Mouse (Mus musculus) kidney, embryonic 14.5 days (tissue): ENCODE results near the gene Cad. TPM values are rescaled to one million over a fixed set of nuclear protein-coding genes. Genes with fewer than 3 reads are reported as not detected.
"Not testable (repeated sequence)": the region's sequence is repeated elsewhere in the genome, so short reads cannot be mapped to it uniquely, and the experiment has no call there.

Experiments
- ATAC-seq: fragments of 200-750 bp; cut with Nextera tagmentation; 2 replicates; pipeline ENCODE4 v1.8.0; 2017; ENCODE audit warnings: moderate number of reproducible peaks, mild to moderate bottlenecking, moderate TSS enrichment, moderate library complexity; ENCODE audit not compliant: low FRiP score, low TSS enrichment
- H3K27ac ChIP-seq: fragments of 300-500 bp; sonication (generic); 2 replicates; pipeline ENCODE4 v1.5.1; 2014; ENCODE audit warnings: low read depth, mild to moderate bottlenecking, low read length, moderate library complexity, mixed read lengths
- H3K27me3 ChIP-seq: fragments of 300-500 bp; sonication (generic); 2 replicates; pipeline ENCODE4 v1.6.1; 2014; ENCODE audit warnings: mild to moderate bottlenecking, low read length; ENCODE audit not compliant: control insufficient read depth, insufficient read depth
- H3K36me3 ChIP-seq: fragments of 300-500 bp; sonication (generic); 2 replicates; pipeline ENCODE4 v1.6.1; 2014; ENCODE audit warnings: low read length, mixed read lengths; ENCODE audit not compliant: control insufficient read depth, insufficient read depth
- H3K4me1 ChIP-seq: fragments of 300-500 bp; sonication (generic); 2 replicates; pipeline ENCODE4 v1.6.1; 2014; ENCODE audit warnings: low read length, mixed read lengths; ENCODE audit not compliant: control insufficient read depth, insufficient read depth
- H3K4me2 ChIP-seq: fragments of 300-500 bp; sonication (generic); replicated peaks from 2 replicates; pipeline ENCODE4 v1.6.1; 2014; ENCODE audit warnings: low read depth, mild to moderate bottlenecking, low read length
- H3K4me3 ChIP-seq: fragments of 300-500 bp; sonication (generic); 2 replicates; pipeline ENCODE4 v1.5.1; 2014; ENCODE audit warnings: mild to moderate bottlenecking, low read length
- H3K9ac ChIP-seq: fragments of 300-500 bp; sonication (generic); 2 replicates; pipeline ENCODE4 v1.6.1; 2014; ENCODE audit warnings: low read depth, mild to moderate bottlenecking, low read length, moderate library complexity
- H3K9me3 ChIP-seq: fragments of 300-500 bp; sonication (generic); 2 replicates; pipeline ENCODE4 v1.6.1; 2016; ENCODE audit warnings: low read length; ENCODE audit not compliant: control insufficient read depth
- WGBS: fragments of 180-500 bp; shearing (Covaris S2); extraction: QIAGEN DNeasy Blood & Tissue Kit; methylation state at CpG from one replicate; pipeline ENCODE4 v1.1.7; 2014; 5-methylcytosine and 5-hydroxymethylcytosine counted together
- polyA plus RNA-seq: library from polyadenylated mRNA; unstranded; fragments of >200 nt; fragmentation: Nextera tagmentation; extraction: Ambion mirVana; gene quantifications from 2 replicates; pipeline ENCODE4 v1.2.1, GENCODE M21; 2014

Cad gene
- polyA plus RNA-seq, 1 experiment from 2014 or later: 40.5 TPM

- Histone ChIP-seq H3K27me3 (no peaks in the 10 kb centered on the region), H3K27ac (no peak overlapping the region), H3K4me3 (no peak overlapping the region), H3K36me3 (peaks cover 9% of the 10 kb centered on the region; the same call in 1 of the 2 replicates), H3K4me2 (no peak overlapping the region), H3K4me1 (no peaks in the 10 kb centered on the region), H3K9ac (no peak overlapping the region), H3K9me3 (no peaks in the 10 kb centered on the region)
- WGBS: 91% methylated on average over 6 of the region's 6 CpGs
- no peak for ATAC-seq
Observed at GRCm38 (mm10) chr5:31034669-31035068, 19.9 kb upstream of the Cad start.

- ATAC-seq: not testable (repeated sequence)
Observed at GRCm38 (mm10) chr5:31036556-31036955, 18.0 kb upstream of the Cad start.

GRCm38 (mm10) chr5:31038171-31038845, 16.3 kb upstream of the Cad start:
- Histone ChIP-seq H3K4me1 (no peaks in the 10 kb centered on the region), H3K4me3 (no peak overlapping the region), H3K27ac (no peak overlapping the region), H3K27me3 (no peaks in the 10 kb centered on the region), H3K4me2 (no peak overlapping the region), H3K9ac (no peak overlapping the region), H3K9me3 (no peaks in the 10 kb centered on the region), H3K36me3 (peaks cover 22% of the 10 kb centered on the region; the same call in 1 of the 2 replicates)
- ATAC-seq: no peak
- WGBS: 88% methylated on average over 7 of the region's 7 CpGs

More at GRCm38 (mm10) chr5:31036556-31036955, 18.0 kb upstream of the Cad start:
- not testable (repeated sequence) for H3K9me3 ChIP-seq, H3K4me2 ChIP-seq, H3K27ac ChIP-seq, H3K9ac ChIP-seq, H3K4me1 ChIP-seq, H3K27me3 ChIP-seq, H3K4me3 ChIP-seq
- H3K36me3 ChIP-seq: peaks cover 15% of the 10 kb centered on the region; the same call in 1 of the 2 replicates
- WGBS: 85% methylated on average over 11 of the region's 11 CpGs

- Histone ChIP-seq H3K9me3 (no peaks in the 10 kb centered on the region), H3K36me3 (peaks cover 7% of the 10 kb centered on the region; the same call in 1 of the 2 replicates), H3K27me3 (no peaks in the 10 kb centered on the region), H3K27ac (no peak overlapping the region), H3K4me2 (no peak overlapping the region), H3K9ac (no peak overlapping the region), H3K4me1 (peaks cover 7% of the 10 kb centered on the region; the same call in 1 of the 2 replicates), H3K4me3 (no peak overlapping the region)
- no peak for ATAC-seq
- WGBS: 91% methylated on average over 6 of the region's 6 CpGs
Observed at GRCm38 (mm10) chr5:31046416-31046815, 8.2 kb upstream of the Cad start.

- Histone ChIP-seq H3K36me3 (peaks cover 3% of the 10 kb centered on the region; the same call in 1 of the 2 replicates), H3K4me3 (peak overlapping the region; percentile 70), H3K27me3 (no peaks in the 10 kb centered on the region), H3K9ac (peak overlapping the region; percentile 71), H3K27ac (no peak overlapping the region), H3K9me3 (no peaks in the 10 kb centered on the region), H3K4me1 (peaks cover 7% of the 10 kb centered on the region; the same call in 1 of the 2 replicates), H3K4me2 (peak overlapping the region; percentile 78)
- WGBS: 70% methylated on average over 5 of the region's 5 CpGs
- ATAC-seq: no peak
Observed at GRCm38 (mm10) chr5:31047074-31047473, 7.5 kb upstream of the Cad start.

- H3K9me3 ChIP-seq: no peaks in the 10 kb centered on the region
- H3K4me2 ChIP-seq: peak within 1 kb of the TSS; percentile 78
- no peaks in the 10 kb centered on the region for H3K27me3 ChIP-seq
- H3K4me1 ChIP-seq: peaks cover 7% of the 10 kb centered on the region; the same call in 1 of the 2 replicates
- peak within 1 kb of the TSS; percentile 92 for H3K27ac ChIP-seq
- under 1% methylated on average over 71 of the region's 73 CpGs for WGBS
- peaks cover 6% of the 10 kb centered on the region; the same call in 1 of the 2 replicates for H3K36me3 ChIP-seq
- ATAC-seq: peak; percentile 98
- peak within 1 kb of the TSS; percentile 71 for H3K9ac ChIP-seq
- peak within 1 kb of the TSS; percentile 70 for H3K4me3 ChIP-seq
Observed at GRCm38 (mm10) chr5:31047848-31048762, 6.5 kb upstream of the Cad start, which contains the start of gene Atraid. TSS of gene Atraid (plus strand) at chr5:31048312.

GRCm38 (mm10) chr5:31048763-31049641, 5.6 kb upstream of the Cad start, which contains the start of gene Slc5a6:
TSS of gene Slc5a6 (minus strand) at chr5:31048924.
- Histone ChIP-seq H3K9ac (peak within 1 kb of the TSS; percentile 71), H3K4me1 (peaks cover 9% of the 10 kb centered on the region; the same call in 1 of the 2 replicates), H3K4me3 (peak within 1 kb of the TSS; percentile 70), H3K27ac (peak within 1 kb of the TSS; percentile 92), H3K27me3 (no peaks in the 10 kb centered on the region), H3K9me3 (no peaks in the 10 kb centered on the region), H3K4me2 (peak within 1 kb of the TSS; percentile 78), H3K36me3 (peaks cover 6% of the 10 kb centered on the region; the same call in 1 of the 2 replicates)
- WGBS: 1% methylated on average over 23 of the region's 23 CpGs
- peak; percentile 41 for ATAC-seq

GRCm38 (mm10) chr5:31050427-31050826, 4.2 kb upstream of the Cad start:
- Histone ChIP-seq H3K27me3 (no peaks in the 10 kb centered on the region), H3K4me2 (no peak overlapping the region), H3K36me3 (peaks cover 6% of the 10 kb centered on the region; the same call in 1 of the 2 replicates), H3K4me3 (no peak overlapping the region), H3K9ac (no peak overlapping the region), H3K27ac (no peak overlapping the region), H3K9me3 (no peaks in the 10 kb centered on the region), H3K4me1 (peaks cover 14% of the 10 kb centered on the region)
- no peak for ATAC-seq
